In the genomic region with DNA sequence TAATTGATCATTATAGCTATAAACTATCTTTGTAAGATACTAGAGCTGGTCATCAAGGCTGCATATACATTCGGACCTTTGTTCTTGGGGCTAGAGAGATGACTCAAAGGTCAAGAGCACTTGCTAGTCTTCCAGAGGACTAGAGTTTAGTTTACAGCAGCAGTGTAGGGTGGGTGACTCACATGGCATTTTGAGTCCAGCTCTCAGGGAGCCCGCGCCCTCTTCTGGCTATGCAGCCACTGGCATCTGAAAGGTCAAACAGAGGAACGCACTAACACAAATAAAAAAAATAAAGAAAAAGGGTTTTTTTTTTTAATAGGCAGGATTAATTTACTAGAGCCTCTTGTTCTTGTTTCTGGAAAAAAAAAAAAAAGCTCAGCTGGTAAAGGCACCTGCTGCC, we compare ENCODE assay signal across 13 mouse cellular contexts. TPM values are rescaled to one million over a fixed set of nuclear protein-coding genes. Genes with fewer than 3 reads are reported as not detected.
DNase-seq lines count a peak whose midpoint lies in the region; ATAC-seq and TF ChIP-seq lines count a peak whose summit lies in the region.
"Had no signal": no experiment of that assay in that cellular context is flagged by ENCODE, and none has a peak within 500 bp of the region (broad histone marks: within the 10 kb centered on the region; RNA-seq: fewer than 3 reads in every experiment).

No protein-coding gene starts in this region.

- H3K36me3 ChIP-seq in heart, embryonic 14.5 days (ENCODE audit: control insufficient read depth, insufficient read depth, low read length) = peaks cover 69% of the 10 kb centered on the region
- H3K36me3 ChIP-seq in midbrain, embryonic 14.5 days (ENCODE audit: control insufficient read depth, insufficient read depth, low read length) = peaks cover 38% of the 10 kb centered on the region
- no peaks in the 10 kb centered on the region for H3K36me3 ChIP-seq in midbrain, embryonic 11.5 days (ENCODE audit: control insufficient read depth, insufficient read depth, low read length)
- H3K36me3 ChIP-seq in heart, postnatal 0 days (replicated peaks; ENCODE audit: control insufficient read depth, insufficient read depth, low read length) = peaks cover 23% of the 10 kb centered on the region; the same call in 1 of the 2 replicates

- 69% methylated on average over 4 of the region's 4 CpGs for WGBS in heart, embryonic 14.5 days
- WGBS in midbrain, embryonic 14.5 days = 89% methylated on average over 4 of the region's 4 CpGs
- 89% methylated on average over 4 of the region's 4 CpGs for WGBS in midbrain, embryonic 11.5 days
- 71% methylated on average over 4 of the region's 4 CpGs for WGBS in heart, postnatal 0 days

- intact Hi-C loops in heart, postnatal 10 days (cut with DNase I) = no loop called here

- TF ChIP-seq EP300 in heart, postnatal 0 days (IDR thresholded peaks at IDR 0.05; ENCODE audit: low read depth) = no peak

- H3K4me2 ChIP-seq in heart, embryonic 14.5 days (ENCODE audit: low read length) = peak overlapping the region; percentile 56
- no peak overlapping the region for H3K4me2 ChIP-seq in midbrain, embryonic 14.5 days (ENCODE audit: low read length)
- no peak overlapping the region for H3K4me2 ChIP-seq in midbrain, embryonic 11.5 days
- no peak overlapping the region for H3K4me2 ChIP-seq in heart, postnatal 0 days (ENCODE audit: low read depth, low read length)
- H3K4me2 ChIP-seq: embryonic facial prominence, embryonic 15.5 days; limb, embryonic 12.5 days had no signal

- peak overlapping the region; percentile 93 for H3K27ac ChIP-seq in heart, embryonic 14.5 days (replicated peaks in 1 of 2; ENCODE audit: control insufficient read depth in 1 of 2, insufficient read depth in 1 of 2, low read depth in 2 of 2, low read length in 2 of 2)
- H3K27ac ChIP-seq in midbrain, embryonic 14.5 days (replicated peaks; ENCODE audit: low read depth, low read length) = no peak overlapping the region
- H3K27ac ChIP-seq in midbrain, embryonic 11.5 days (ENCODE audit: low read depth, low read length) = no peak overlapping the region
- H3K27ac ChIP-seq in heart, postnatal 0 days (ENCODE audit: low read depth) = peak overlapping the region; percentile 87
- H3K27ac ChIP-seq: embryonic facial prominence, embryonic 15.5 days; limb, embryonic 12.5 days had no signal

- H3K27me3 ChIP-seq in heart, embryonic 14.5 days (ENCODE audit: control insufficient read depth, insufficient read depth, low read length) = no peaks in the 10 kb centered on the region
- H3K27me3 ChIP-seq in midbrain, embryonic 14.5 days (ENCODE audit: control insufficient read depth, insufficient read depth, low read length) = no peaks in the 10 kb centered on the region
- no peaks in the 10 kb centered on the region for H3K27me3 ChIP-seq in midbrain, embryonic 11.5 days (ENCODE audit: control insufficient read depth, insufficient read depth, low read length)
- no peaks in the 10 kb centered on the region for H3K27me3 ChIP-seq in heart, postnatal 0 days (ENCODE audit: control insufficient read depth, insufficient read depth, low read length)
- H3K27me3 ChIP-seq: embryonic facial prominence, embryonic 15.5 days; limb, embryonic 12.5 days had no signal

- DNase-seq in heart, postnatal 10 days = no peak
- DNase-seq in midbrain, embryonic 14.5 days = peak; percentile 12
- no peak for DNase-seq in midbrain, embryonic 11.5 days (ENCODE audit: low spot score, missing footprints)
- DNase-seq in adrenal gland, adult 2 months = peak; percentile 75
- DNase-seq in heart, postnatal 0 days (ENCODE audit: low spot score) = no peak
- no peak for DNase-seq in frontal cortex, postnatal 14 days (ENCODE audit: low spot score in 2 of 2)
- no peak for DNase-seq in testis, postnatal 14 days (ENCODE audit: low spot score)
- DNase-seq: layer of hippocampus, adult 9-11 months; liver, postnatal 0 days had no signal

- H3K9me3 ChIP-seq in heart, embryonic 14.5 days (ENCODE audit: control insufficient read depth, low read length) = no peaks in the 10 kb centered on the region
- H3K9me3 ChIP-seq in midbrain, embryonic 14.5 days (ENCODE audit: control insufficient read depth, low read length) = no peaks in the 10 kb centered on the region
- no peaks in the 10 kb centered on the region for H3K9me3 ChIP-seq in midbrain, embryonic 11.5 days (ENCODE audit: control insufficient read depth, low read length)
- H3K9me3 ChIP-seq in heart, postnatal 0 days (replicated peaks; ENCODE audit: control insufficient read depth, low read length) = no peaks in the 10 kb centered on the region
- H3K9me3 ChIP-seq: embryonic facial prominence, embryonic 15.5 days; limb, embryonic 12.5 days had no signal

- no peak for ATAC-seq in heart, embryonic 14.5 days (ENCODE audit: insufficient number of reproducible peaks, insufficient read depth, low FRiP score, low read depth)
- no peak for ATAC-seq in midbrain, embryonic 14.5 days (ENCODE audit: low FRiP score, low TSS enrichment)
- no peak for ATAC-seq in midbrain, embryonic 11.5 days (ENCODE audit: low FRiP score)
- no peak for ATAC-seq in heart, postnatal 0 days (ENCODE audit: insufficient read depth, low read depth)
- ATAC-seq: intestine, embryonic 16.5 days; liver, postnatal 0 days had no signal

- peaks cover 65 to 90% of the 10 kb centered on the region in 2 experiments for H3K4me1 ChIP-seq in heart, embryonic 14.5 days (ENCODE audit: control insufficient read depth in 2 of 2, insufficient read depth in 2 of 2, low read length in 2 of 2)
- H3K4me1 ChIP-seq in midbrain, embryonic 14.5 days (ENCODE audit: control insufficient read depth, insufficient read depth, low read length) = peaks cover 16% of the 10 kb centered on the region; the same call in 1 of the 2 replicates
- peaks cover 11% of the 10 kb centered on the region for H3K4me1 ChIP-seq in midbrain, embryonic 11.5 days (ENCODE audit: control insufficient read depth, insufficient read depth, low read length)
- H3K4me1 ChIP-seq in heart, postnatal 0 days (ENCODE audit: control insufficient read depth, insufficient read depth) = peaks cover 21% of the 10 kb centered on the region

- H3K9ac ChIP-seq in heart, embryonic 14.5 days (ENCODE audit: low read length) = peak overlapping the region; percentile 70
- H3K9ac ChIP-seq in midbrain, embryonic 14.5 days (replicated peaks; ENCODE audit: low read length) = no peak overlapping the region
- no peak overlapping the region for H3K9ac ChIP-seq in midbrain, embryonic 11.5 days (ENCODE audit: low read length)
- H3K9ac ChIP-seq in heart, postnatal 0 days (replicated peaks; ENCODE audit: low read depth, low read length) = no peak overlapping the region
- H3K9ac ChIP-seq: embryonic facial prominence, embryonic 15.5 days; limb, embryonic 12.5 days; liver, postnatal 0 days had no signal

- H3K4me3 ChIP-seq in heart, embryonic 14.5 days (ENCODE audit: control insufficient read depth in 1 of 2, insufficient read depth in 1 of 2, low read depth in 1 of 2, low read length in 2 of 2) = no peak overlapping the region
- no peak overlapping the region for H3K4me3 ChIP-seq in midbrain, embryonic 14.5 days (replicated peaks; ENCODE audit: low read depth, low read length)
- no peak overlapping the region for H3K4me3 ChIP-seq in midbrain, embryonic 11.5 days (ENCODE audit: low read depth, low read length)
- no peak overlapping the region for H3K4me3 ChIP-seq in heart, postnatal 0 days (ENCODE audit: low read depth, low read length)
- H3K4me3 ChIP-seq: embryonic facial prominence, embryonic 15.5 days; limb, embryonic 12.5 days had no signal

- peak; percentile 27; the same call in 1 of the 2 replicates for TF ChIP-seq CTCF in heart, postnatal 0 days (IDR thresholded peaks at IDR 0.05; ENCODE audit: low read depth)

RNA-seq across cellular contexts. Expression of gene Ncs1, which starts 36.1 kb away (rescaled TPM):
- polyA plus RNA-seq in heart, embryonic 14.5 days (2014; fragmentation: Nextera tagmentation; extraction: Ambion mirVana) = 51.7 and 52.2 TPM in 2 replicates
- 10 to 100 TPM; 10.8 to 17.1 TPM for total RNA-seq in heart, postnatal 10 days (2021)
- 167 and 185 TPM in 2 replicates for polyA plus RNA-seq in midbrain, embryonic 14.5 days (2014; fragmentation: Nextera tagmentation; extraction: Ambion mirVana)
- polyA plus RNA-seq in midbrain, embryonic 11.5 days (2014; fragmentation: Nextera tagmentation; extraction: Ambion mirVana) = 64.3 and 67.4 TPM in 2 replicates
- 10 to 100 TPM in 1 of 2 experiments, 1 to 10 TPM in 1; 3.0 to 12.8 TPM for total RNA-seq in adrenal gland, adult 2 months (2021)
- 2.9 and 3.9 TPM in 2 replicates for polyA plus RNA-seq in adrenal gland, adult 2 months (2012; rRNA removed)
- total RNA-seq in heart, postnatal 0 days (2014; rRNA removed; ENCODE audit: low replicate concordance) = 24.9 and 31.4 TPM in 2 replicates
- 17.7 and 18.6 TPM in 2 replicates for polyA plus RNA-seq in heart, postnatal 0 days (2015; fragmentation: Nextera tagmentation; extraction: Ambion mirVana)

RNA-seq across cellular contexts. Expression of gene Gpr107, which starts 57.4 kb away (rescaled TPM):
- 26.6 and 27.3 TPM in 2 replicates for polyA plus RNA-seq in heart, embryonic 14.5 days (2014; fragmentation: Nextera tagmentation; extraction: Ambion mirVana)
- total RNA-seq in heart, postnatal 10 days (2021) = 10 to 100 TPM; 42.1 to 42.3 TPM
- polyA plus RNA-seq in midbrain, embryonic 14.5 days (2014; fragmentation: Nextera tagmentation; extraction: Ambion mirVana) = 25.5 and 25.6 TPM in 2 replicates
- 26.5 and 27.8 TPM in 2 replicates for polyA plus RNA-seq in midbrain, embryonic 11.5 days (2014; fragmentation: Nextera tagmentation; extraction: Ambion mirVana)
- total RNA-seq in adrenal gland, adult 2 months (2021) = 10 to 100 TPM; 54.9 to 55.8 TPM
- 18.2 and 21.7 TPM in 2 replicates for polyA plus RNA-seq in adrenal gland, adult 2 months (2012; rRNA removed)
- 42.2 and 69.4 TPM in 2 replicates for total RNA-seq in heart, postnatal 0 days (2014; rRNA removed; ENCODE audit: low replicate concordance)
- 19.1 and 20.3 TPM in 2 replicates for polyA plus RNA-seq in heart, postnatal 0 days (2015; fragmentation: Nextera tagmentation; extraction: Ambion mirVana)

Comparison
In these comparisons a context has a peak if more than half of its experiments do, and no peak if none do; other contexts are left out.
1. DNase-seq: peak in midbrain, embryonic 14.5 days (single experiment) and adrenal gland, adult 2 months (single experiment); none in heart, postnatal 10 days (0 of 2), midbrain, embryonic 11.5 days (single experiment), heart, postnatal 0 days (single experiment), frontal cortex, postnatal 14 days (0 of 2) and testis, postnatal 14 days (single experiment).
2. H3K27ac ChIP-seq: peak in heart, embryonic 14.5 days (2 of 2) and heart, postnatal 0 days (single experiment); none in midbrain, embryonic 14.5 days (single experiment) and midbrain, embryonic 11.5 days (single experiment).